Mouse (Mus musculus): ENCODE measurements around the gene Arhgap40. TPM values are rescaled to one million over a fixed set of nuclear protein-coding genes. Genes with fewer than 3 reads are reported as not detected.

The Arhgap40 gene
- total and polyA plus RNA-seq, 2 experiments from 2014 or later: 0.42 TPM; not detected in 1

- Histone ChIP-seq H3K4me1 (ENCODE audit: control insufficient read depth, insufficient read depth) (no peaks in the 10 kb centered on the region), H3K9me3 (replicated peaks; ENCODE audit: control insufficient read depth, low read length) (no peaks in the 10 kb centered on the region), H3K27ac (ENCODE audit: low read depth) (no peak overlapping the region), H3K4me2 (ENCODE audit: low read depth, low read length) (no peak overlapping the region), H3K4me3 (ENCODE audit: low read depth, low read length) (no peak overlapping the region), H3K9ac (replicated peaks; ENCODE audit: low read depth, low read length) (no peak overlapping the region), H3K27me3 (ENCODE audit: control insufficient read depth, insufficient read depth, low read length) (0 out of 2 replicates have a peak, but pooled peaks cover 5% of the 10 kb centered on the region), H3K36me3 (replicated peaks; ENCODE audit: control insufficient read depth, insufficient read depth, low read length) (no peaks in the 10 kb centered on the region)
- 2% methylated on average over 4 of the region's 4 CpGs for WGBS
- DNase-seq (ENCODE audit: low spot score) (peak; percentile 67), ATAC-seq (ENCODE audit: insufficient read depth, low read depth) (no peak; the same call in 1 of the 2 replicates)
- TF ChIP-seq CTCF (IDR thresholded peaks at IDR 0.05; ENCODE audit: low read depth): peak; percentile 69
- no peak for TF ChIP-seq EP300 (IDR thresholded peaks at IDR 0.05; ENCODE audit: low read depth)
Measured at GRCm38 (mm10) chr2:158534090-158534489, 21.5 kb downstream of the Arhgap40 start.

- H3K9ac ChIP-seq (replicated peaks; ENCODE audit: low read depth, low read length): no peak overlapping the region
Measured at GRCm38 (mm10) chr2:158534559-158534958, 22.0 kb downstream of the Arhgap40 start.

DNA sequence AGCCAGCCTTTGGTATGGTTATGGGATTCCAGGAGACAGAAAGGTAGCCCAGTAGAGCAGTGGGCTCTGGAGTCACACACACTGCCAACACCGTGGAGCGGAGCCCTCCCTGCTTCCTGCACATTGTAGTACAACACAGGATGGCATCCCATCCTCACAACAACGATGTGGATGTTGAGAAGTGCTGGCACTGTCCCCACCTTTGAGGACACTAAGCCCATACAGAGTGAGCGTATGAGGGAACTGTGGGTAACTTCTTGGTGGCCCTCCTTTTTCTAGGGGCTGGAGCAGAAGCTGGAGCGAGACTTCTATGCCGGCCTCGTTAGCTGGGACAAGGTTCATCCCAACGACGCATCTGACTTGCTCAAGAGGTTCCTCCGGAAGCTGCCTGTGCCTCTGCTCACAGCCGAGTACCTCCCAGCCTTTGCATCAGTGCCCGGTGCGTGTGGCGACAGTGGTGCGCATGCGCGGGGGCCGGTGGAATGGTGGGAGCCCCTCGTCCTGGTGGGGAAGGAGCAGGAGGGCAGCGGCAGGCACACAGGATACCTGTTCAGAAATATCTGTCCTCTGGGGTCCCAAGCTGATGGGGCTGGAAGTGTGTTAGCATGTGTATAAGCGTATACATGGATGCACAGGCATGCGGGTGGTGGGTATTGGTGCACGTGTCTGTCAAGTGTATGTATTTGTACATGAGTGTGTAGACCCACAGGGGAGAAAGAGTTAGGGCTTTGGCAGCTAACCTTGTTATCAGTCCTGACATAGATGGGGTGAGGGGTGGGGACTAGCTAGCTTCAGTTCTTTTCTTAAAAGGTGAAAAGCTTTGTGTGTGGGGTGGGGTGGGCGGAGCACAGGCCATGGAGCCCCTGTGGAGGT lies 27.1 kb downstream of the Arhgap40 start:
- DNase-seq (ENCODE audit: low spot score): no peak
- TF ChIP-seq CTCF (IDR thresholded peaks at IDR 0.05; ENCODE audit: low read depth) (no peak), EP300 (IDR thresholded peaks at IDR 0.05; ENCODE audit: low read depth) (no peak)
- no peak overlapping the region for H3K4me2 ChIP-seq (ENCODE audit: low read depth, low read length)
- no peak overlapping the region for H3K27ac ChIP-seq (ENCODE audit: low read depth)
- H3K4me3 ChIP-seq (ENCODE audit: low read depth, low read length): no peak overlapping the region
- H3K27me3 ChIP-seq (ENCODE audit: control insufficient read depth, insufficient read depth, low read length): 0 out of 2 replicates have a peak, but pooled peaks cover 5% of the 10 kb centered on the region
- H3K9me3 ChIP-seq (replicated peaks; ENCODE audit: control insufficient read depth, low read length): no peaks in the 10 kb centered on the region
- no peak for ATAC-seq (ENCODE audit: insufficient read depth, low read depth)
- WGBS: 49% methylated on average over 24 of the region's 24 CpGs
- no peaks in the 10 kb centered on the region for H3K36me3 ChIP-seq (replicated peaks; ENCODE audit: control insufficient read depth, insufficient read depth, low read length)
- no peaks in the 10 kb centered on the region for H3K4me1 ChIP-seq (ENCODE audit: control insufficient read depth, insufficient read depth)
- H3K9ac ChIP-seq (replicated peaks; ENCODE audit: low read depth, low read length): no peak overlapping the region

More at GRCm38 (mm10) chr2:158534559-158534958, 22.0 kb downstream of the Arhgap40 start:
- 0 out of 2 replicates have a peak, but pooled peaks cover 5% of the 10 kb centered on the region for H3K27me3 ChIP-seq (ENCODE audit: control insufficient read depth, insufficient read depth, low read length)
- H3K36me3 ChIP-seq (replicated peaks; ENCODE audit: control insufficient read depth, insufficient read depth, low read length): no peaks in the 10 kb centered on the region
- 70% methylated on average over 8 of the region's 8 CpGs for WGBS
- DNase-seq (ENCODE audit: low spot score) (no peak), ATAC-seq (ENCODE audit: insufficient read depth, low read depth) (no peak)
- H3K4me3 ChIP-seq (ENCODE audit: low read depth, low read length): no peak overlapping the region
- H3K27ac ChIP-seq (ENCODE audit: low read depth): no peak overlapping the region
- no peaks in the 10 kb centered on the region for H3K9me3 ChIP-seq (replicated peaks; ENCODE audit: control insufficient read depth, low read length)
- H3K4me1 ChIP-seq (ENCODE audit: control insufficient read depth, insufficient read depth): no peaks in the 10 kb centered on the region
- TF ChIP-seq EP300 (IDR thresholded peaks at IDR 0.05; ENCODE audit: low read depth) (no peak), CTCF (IDR thresholded peaks at IDR 0.05; ENCODE audit: low read depth) (no peak)
- H3K4me2 ChIP-seq (ENCODE audit: low read depth, low read length): no peak overlapping the region

DNA sequence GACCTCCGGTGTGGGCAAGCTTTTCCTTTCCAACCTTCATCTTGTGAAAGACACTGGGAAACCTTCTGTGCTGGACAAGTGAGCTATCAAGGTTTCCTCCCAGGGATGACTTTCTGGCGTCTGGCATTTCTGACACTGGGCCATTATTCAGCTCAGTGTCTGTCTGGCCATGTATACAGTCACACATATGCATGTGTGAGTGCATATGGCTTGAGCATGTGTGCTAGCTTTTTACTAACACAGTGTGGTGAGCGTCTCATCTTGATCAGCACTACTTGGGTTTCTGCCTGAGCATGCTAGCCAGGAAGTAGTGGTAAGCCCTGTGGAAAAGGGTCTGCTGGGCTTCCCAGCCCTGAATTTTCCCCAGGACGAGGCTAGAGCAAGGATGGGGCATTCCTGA lies 28.7 kb downstream of the Arhgap40 start:
- H3K9me3 ChIP-seq (replicated peaks; ENCODE audit: control insufficient read depth, low read length): no peaks in the 10 kb centered on the region
- no peaks in the 10 kb centered on the region for H3K36me3 ChIP-seq (replicated peaks; ENCODE audit: control insufficient read depth, insufficient read depth, low read length)
- TF ChIP-seq CTCF (IDR thresholded peaks at IDR 0.05; ENCODE audit: low read depth): no peak
- TF ChIP-seq EP300 (IDR thresholded peaks at IDR 0.05; ENCODE audit: low read depth): no peak
- 35% methylated on average over 4 of the region's 4 CpGs for WGBS
- H3K4me1 ChIP-seq (ENCODE audit: control insufficient read depth, insufficient read depth): no peaks in the 10 kb centered on the region
- H3K27ac ChIP-seq (ENCODE audit: low read depth): no peak overlapping the region
- no peak overlapping the region for H3K4me2 ChIP-seq (ENCODE audit: low read depth, low read length)
- DNase-seq (ENCODE audit: low spot score) (no peak), ATAC-seq (ENCODE audit: insufficient read depth, low read depth) (no peak)
- no peak overlapping the region for H3K9ac ChIP-seq (replicated peaks; ENCODE audit: low read depth, low read length)
- 0 out of 2 replicates have a peak, but pooled peaks cover 5% of the 10 kb centered on the region for H3K27me3 ChIP-seq (ENCODE audit: control insufficient read depth, insufficient read depth, low read length)
- no peak overlapping the region for H3K4me3 ChIP-seq (ENCODE audit: low read depth, low read length)

GRCm38 (mm10) chr2:158545266-158545665 lies 32.7 kb downstream of the Arhgap40 start:
- H3K9ac ChIP-seq (replicated peaks; ENCODE audit: low read depth, low read length): no peak overlapping the region
- peaks cover 13% of the 10 kb centered on the region for H3K27me3 ChIP-seq (ENCODE audit: control insufficient read depth, insufficient read depth, low read length)
- WGBS: 56% methylated on average over 2 of the region's 2 CpGs
- H3K27ac ChIP-seq (ENCODE audit: low read depth): no peak overlapping the region
- H3K36me3 ChIP-seq (replicated peaks; ENCODE audit: control insufficient read depth, insufficient read depth, low read length): no peaks in the 10 kb centered on the region
- H3K9me3 ChIP-seq (replicated peaks; ENCODE audit: control insufficient read depth, low read length): no peaks in the 10 kb centered on the region
- ATAC-seq (ENCODE audit: insufficient read depth, low read depth): no peak
- TF ChIP-seq CTCF (IDR thresholded peaks at IDR 0.05; ENCODE audit: low read depth): no peak
- TF ChIP-seq EP300 (IDR thresholded peaks at IDR 0.05; ENCODE audit: low read depth): no peak
- H3K4me1 ChIP-seq (ENCODE audit: control insufficient read depth, insufficient read depth): no peaks in the 10 kb centered on the region
- DNase-seq (ENCODE audit: low spot score): no peak
- no peak overlapping the region for H3K4me3 ChIP-seq (ENCODE audit: low read depth, low read length)
- H3K4me2 ChIP-seq (ENCODE audit: low read depth, low read length): no peak overlapping the region
